Mouse (Mus musculus) small intestine, adult 2 months (tissue): ENCODE measurements at regions not wholly inside any gene's neighbourhood (a gene's known extent, or its start where the extent isn't known, plus 50 kb on each side); places are given as distances from the start of the nearest gene placed in this dataset.

ENCODE experiments used
- CTCF ChIP-seq: fragments of 200-500 bp; IDR thresholded peaks from 2 replicates; pipeline ENCODE4 v1.5.1; 2012; ENCODE audit warnings: low read depth, mild to moderate bottlenecking, control low read depth, inconsistent platforms, low read length, moderate library complexity, mixed read lengths; ENCODE audit not compliant: insufficient replicate concordance, insufficient read length; ENCODE audit errors: extremely low read depth
- POLR2A ChIP-seq: fragments of 200-500 bp; IDR thresholded peaks from 2 replicates; pipeline ENCODE4 v1.6.1; 2012; ENCODE audit warnings: low read depth, mild to moderate bottlenecking, control low read depth, inconsistent platforms, low read length, moderate library complexity

GRCm38 (mm10) chr13:30055141-30055645 is 69.3 kb upstream of the E2f3 start:
- TF ChIP-seq CTCF, result no peak
- TF ChIP-seq POLR2A, result no peak
